Mouse (Mus musculus) heart, embryonic 12.5 days (tissue): Measurements from ENCODE around the gene Aspscr1. TPM values are rescaled to one million over a fixed set of nuclear protein-coding genes. Genes with fewer than 3 reads are reported as not detected.

Experiments used
- ATAC-seq: fragments of 200-750 bp; cut with Nextera tagmentation; 2 replicates; pipeline ENCODE4 v1.8.0; 2017; ENCODE audit warnings: moderate TSS enrichment, moderate library complexity; ENCODE audit not compliant: insufficient number of reproducible peaks, low FRiP score
- H3K27ac ChIP-seq: fragments of 300-500 bp; sonication (generic); 2 replicates; pipeline ENCODE4 v1.5.1; 2016; ENCODE audit warnings: mild to moderate bottlenecking, moderate library complexity; ENCODE audit not compliant: poor library complexity, severe bottlenecking
- H3K27me3 ChIP-seq: fragments of 300-500 bp; sonication (generic); replicated peaks from 2 replicates; pipeline ENCODE4 v1.6.1; 2016; ENCODE audit warnings: mild to moderate bottlenecking, moderate library complexity
- H3K36me3 ChIP-seq: fragments of 300-500 bp; sonication (generic); 2 replicates; pipeline ENCODE4 v1.6.1; 2016; ENCODE audit warnings: mild to moderate bottlenecking, moderate library complexity
- H3K4me1 ChIP-seq: fragments of 300-500 bp; sonication (generic); replicated peaks from 2 replicates; pipeline ENCODE4 v1.6.1; 2016; ENCODE audit warnings: mild to moderate bottlenecking
- H3K4me2 ChIP-seq: fragments of 300-500 bp; sonication (generic); 2 replicates; pipeline ENCODE4 v1.6.1; 2016; ENCODE audit warnings: mild to moderate bottlenecking, moderate library complexity
- H3K4me3 ChIP-seq: fragments of 300-500 bp; sonication (generic); 2 replicates; pipeline ENCODE4 v1.5.1; 2016; ENCODE audit warnings: mild to moderate bottlenecking
- H3K9ac ChIP-seq: fragments of 300-500 bp; sonication (generic); 2 replicates; pipeline ENCODE4 v1.6.1; 2016; ENCODE audit warnings: mild to moderate bottlenecking, moderate library complexity
- H3K9me3 ChIP-seq: fragments of 300-500 bp; sonication (generic); replicated peaks from 2 replicates; pipeline ENCODE4 v1.6.1; 2016; ENCODE audit warnings: mild to moderate bottlenecking, moderate library complexity
- WGBS: fragments of 180-500 bp; shearing (Covaris S2); methylation state at CpG from one replicate; pipeline ENCODE4 v1.1.7; 2016; 5-methylcytosine and 5-hydroxymethylcytosine counted together
- polyA plus RNA-seq: library from polyadenylated mRNA; unstranded; fragments of >200 nt; fragmentation: Nextera tagmentation; extraction: Ambion mirVana; gene quantifications from 2 replicates; pipeline ENCODE4 v1.2.1, GENCODE M21; 2016

Aspscr1 gene
- polyA plus RNA-seq, result 103 and 114 TPM in 2 replicates

DNA sequence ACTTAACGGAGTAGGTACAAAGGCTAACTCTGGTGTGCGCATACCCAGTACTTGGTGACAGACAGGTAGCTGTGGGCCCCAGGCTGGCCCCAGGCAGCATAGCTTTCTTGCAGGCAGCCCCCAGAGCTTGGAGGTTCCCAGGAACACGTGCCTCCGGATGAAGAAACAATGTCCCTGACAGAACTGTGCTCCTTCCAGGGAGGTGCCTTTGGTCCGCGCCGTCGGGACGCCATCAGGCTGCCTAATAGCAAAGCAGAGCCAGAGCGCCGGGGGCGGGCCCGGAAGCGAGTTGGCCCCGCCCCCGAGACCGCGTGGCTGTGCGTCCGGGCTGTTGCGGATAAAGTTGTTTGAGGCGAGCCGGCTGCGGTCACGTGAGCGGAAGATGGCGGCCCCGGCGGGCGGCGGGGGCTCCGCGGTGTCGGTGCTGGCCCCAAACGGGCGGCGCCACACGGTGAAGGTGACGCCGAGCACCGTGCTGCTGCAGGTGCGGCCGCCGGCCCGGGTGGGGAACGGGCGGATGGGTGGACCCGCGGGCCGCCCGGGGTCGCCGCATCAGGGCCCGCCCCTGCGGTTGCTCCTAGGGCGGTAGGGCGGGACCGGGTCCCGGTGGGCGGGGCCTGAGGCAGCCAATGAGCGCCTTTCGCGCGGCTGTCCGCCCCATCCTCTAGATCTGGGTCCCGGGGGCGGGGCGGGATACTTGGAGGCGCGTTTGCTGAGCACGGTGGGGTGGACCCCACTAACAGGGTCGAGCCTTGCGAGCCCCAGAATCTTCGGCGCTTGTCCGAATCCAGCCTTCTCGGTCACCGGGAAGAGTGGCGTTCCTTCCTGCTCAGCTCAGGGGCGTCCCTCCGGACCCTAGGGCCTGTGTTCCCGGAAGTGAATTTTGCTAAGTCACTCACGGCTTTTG lies at the start of gene Aspscr1:
Gene Aspscr1 (plus strand): TSS at position 287 of the 907 bp plus-strand sequence.
- Histone ChIP-seq H3K4me2 (peak within 1 kb of the TSS; percentile 86), H3K9me3 (no peaks in the 10 kb centered on the region), H3K4me1 (peaks cover 16% of the 10 kb centered on the region), H3K27ac (peak within 1 kb of the TSS; percentile 80), H3K27me3 (no peaks in the 10 kb centered on the region), H3K4me3 (peak within 1 kb of the TSS; percentile 69), H3K36me3 (peaks cover 19% of the 10 kb centered on the region), H3K9ac (peak within 1 kb of the TSS; percentile 75)
- peak; percentile 99 for ATAC-seq
- 1% methylated on average over 82 of the region's 83 CpGs for WGBS

DNA sequence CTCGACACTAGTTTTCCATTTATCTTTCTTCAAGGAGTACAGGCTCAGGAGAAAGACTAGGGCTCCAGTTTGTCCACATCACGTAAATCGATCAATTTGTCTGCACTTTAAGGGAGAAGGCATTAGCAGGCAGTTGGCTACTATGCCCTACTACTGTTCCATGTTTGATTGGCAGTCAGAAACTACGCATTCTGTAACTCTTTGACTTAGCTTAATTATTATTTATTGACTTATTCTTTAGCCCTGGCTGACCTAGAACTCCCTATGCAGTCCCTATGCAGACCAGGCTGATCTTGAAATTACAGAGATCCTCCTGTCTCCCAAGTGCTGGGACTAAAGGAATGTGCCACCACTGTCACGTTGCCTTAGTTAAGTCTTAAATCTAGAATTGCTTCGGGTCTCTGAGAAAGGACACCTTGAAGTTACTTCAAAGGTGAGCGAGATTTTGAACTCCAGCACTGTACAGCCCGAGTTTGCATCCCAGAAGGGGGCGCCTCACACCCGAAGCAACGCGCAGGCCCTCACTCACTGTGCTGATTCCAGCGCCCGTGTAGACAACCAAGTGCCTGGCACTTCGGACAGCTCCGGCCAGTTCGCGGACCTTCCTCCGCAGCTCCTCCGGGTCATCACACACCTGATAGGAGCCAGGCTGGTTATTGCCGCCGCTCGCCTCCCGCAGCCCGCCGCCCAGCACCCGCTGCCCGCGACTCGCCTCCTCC lies 48.7 kb upstream of the Aspscr1 start:
- H3K27ac ChIP-seq, result peak overlapping the region; percentile 54
- H3K27me3 ChIP-seq, result no peaks in the 10 kb centered on the region
- 12% methylated on average over 30 of the region's 30 CpGs for WGBS
- H3K9ac ChIP-seq, result peak overlapping the region; percentile 80
- peak; percentile 85 for ATAC-seq
- peak overlapping the region; percentile 93 for H3K4me3 ChIP-seq
- H3K36me3 ChIP-seq, result peaks cover 56% of the 10 kb centered on the region
- peaks cover 26% of the 10 kb centered on the region for H3K4me1 ChIP-seq
- peak overlapping the region; percentile 91 for H3K4me2 ChIP-seq
- no peaks in the 10 kb centered on the region for H3K9me3 ChIP-seq

DNA sequence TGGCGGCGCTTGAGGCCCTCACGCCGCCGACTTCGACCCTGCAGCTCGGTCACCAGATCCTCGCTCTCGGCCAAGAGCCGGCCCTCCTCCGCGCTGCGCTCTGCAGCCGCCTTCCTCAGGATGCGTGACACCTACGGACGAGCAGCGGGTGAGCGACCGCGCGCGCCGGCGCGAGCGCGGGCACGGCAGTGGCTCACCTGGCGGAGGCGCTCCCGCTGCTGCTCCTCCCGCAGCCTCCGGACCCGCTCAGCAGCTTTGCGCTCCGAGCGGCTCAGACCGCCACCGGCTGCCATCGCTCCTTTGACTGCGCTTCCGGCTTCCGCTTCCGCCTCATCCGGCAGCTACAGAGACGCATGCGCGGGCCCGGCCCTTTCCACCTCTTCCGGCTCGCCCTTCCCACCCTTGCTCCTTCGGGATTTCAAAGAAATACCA lies 48.1 kb upstream of the Aspscr1 start:
- peak overlapping the region; percentile 93 for H3K4me3 ChIP-seq
- peak; percentile 81 for ATAC-seq
- H3K4me2 ChIP-seq, result peak overlapping the region; percentile 91
- peak overlapping the region; percentile 54 for H3K27ac ChIP-seq
- peak overlapping the region; percentile 80 for H3K9ac ChIP-seq
- no peaks in the 10 kb centered on the region for H3K27me3 ChIP-seq
- WGBS, result under 1% methylated on average over 53 of the region's 53 CpGs
- H3K9me3 ChIP-seq, result no peaks in the 10 kb centered on the region
- peaks cover 31% of the 10 kb centered on the region for H3K4me1 ChIP-seq
- peaks cover 56% of the 10 kb centered on the region for H3K36me3 ChIP-seq

DNA sequence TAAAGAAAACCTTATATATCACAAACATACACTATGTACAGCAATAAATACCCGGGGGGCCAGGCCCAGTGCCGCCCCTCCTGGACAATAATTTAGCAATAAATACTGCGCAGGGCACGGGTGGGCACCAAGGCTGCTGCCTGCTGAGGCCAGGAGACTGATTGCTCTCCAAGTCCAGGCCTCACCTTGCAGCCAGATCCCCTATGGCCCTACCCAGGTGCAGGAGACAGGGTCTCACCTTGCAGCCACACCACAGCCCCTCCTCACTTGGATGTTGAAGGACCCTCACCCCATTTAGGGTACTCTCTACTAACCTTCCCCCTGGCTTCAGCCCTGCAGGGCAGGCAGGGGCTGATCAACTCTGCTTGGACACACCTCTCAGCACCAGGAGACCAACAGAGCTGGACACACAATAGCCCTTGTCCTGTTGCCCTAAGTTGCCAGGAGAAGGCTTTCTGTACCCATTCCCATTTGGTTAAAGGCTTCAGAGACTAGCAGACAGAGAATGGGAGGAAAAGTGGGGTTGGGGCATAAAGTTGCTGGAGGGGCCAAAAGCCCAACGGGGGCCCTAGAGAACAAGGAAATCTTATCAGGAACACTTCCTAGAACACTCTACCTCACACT lies 47.5 kb upstream of the Aspscr1 start, which contains the start of gene Sirt7:
Gene Sirt7 (minus strand): TSS at position 89 of the 624 bp plus-strand sequence.
- Histone ChIP-seq H3K9ac (peak within 1 kb of the TSS; percentile 80), H3K4me1 (peaks cover 37% of the 10 kb centered on the region), H3K36me3 (peaks cover 51% of the 10 kb centered on the region), H3K27ac (peak within 1 kb of the TSS; percentile 54), H3K27me3 (no peaks in the 10 kb centered on the region), H3K4me3 (peak within 1 kb of the TSS; percentile 93), H3K9me3 (no peaks in the 10 kb centered on the region), H3K4me2 (peak within 1 kb of the TSS; percentile 91)
- WGBS, result 12% methylated on average over 5 of the region's 5 CpGs
- no peak for ATAC-seq

DNA sequence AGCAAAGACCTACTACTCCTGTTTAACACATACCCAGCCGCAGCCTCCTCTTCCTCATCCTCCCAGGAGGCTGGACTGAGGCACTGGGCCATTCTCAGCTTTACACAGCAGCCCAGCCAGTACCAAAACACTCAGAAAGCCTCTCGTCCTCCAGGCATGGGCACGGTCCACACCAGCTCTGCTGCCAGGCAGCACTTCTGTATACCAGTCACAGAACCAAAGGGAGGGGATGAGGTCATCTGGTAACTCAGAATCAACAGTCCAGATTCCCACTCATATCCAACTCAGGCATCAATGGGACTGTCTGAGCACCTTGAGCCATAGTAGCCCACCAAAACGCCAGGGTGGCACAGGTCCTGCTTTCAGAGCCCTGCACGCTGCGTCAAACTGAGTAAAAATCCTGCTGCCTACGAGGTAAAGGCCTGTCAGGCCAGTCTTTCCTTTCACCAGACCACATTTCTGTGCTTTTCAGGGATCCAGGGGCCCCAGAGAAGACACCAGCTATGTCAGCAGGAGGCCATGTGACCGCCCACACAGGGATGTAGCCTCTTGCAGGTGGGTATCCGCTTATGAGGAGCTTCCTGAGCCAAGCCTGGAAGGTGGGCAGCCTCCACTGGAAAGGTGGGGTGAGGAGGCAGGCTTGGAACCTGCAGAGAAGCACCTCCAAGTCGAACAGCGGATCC lies 45.8 kb upstream of the Aspscr1 start:
- Histone ChIP-seq H3K27me3 (no peaks in the 10 kb centered on the region), H3K4me1 (peaks cover 54% of the 10 kb centered on the region), H3K9ac (no peak overlapping the region), H3K9me3 (no peaks in the 10 kb centered on the region), H3K27ac (no peak overlapping the region), H3K4me3 (no peak overlapping the region), H3K4me2 (no peak overlapping the region), H3K36me3 (peaks cover 35% of the 10 kb centered on the region)
- 88% methylated on average over 11 of the region's 11 CpGs for WGBS
- ATAC-seq, result no peak

DNA sequence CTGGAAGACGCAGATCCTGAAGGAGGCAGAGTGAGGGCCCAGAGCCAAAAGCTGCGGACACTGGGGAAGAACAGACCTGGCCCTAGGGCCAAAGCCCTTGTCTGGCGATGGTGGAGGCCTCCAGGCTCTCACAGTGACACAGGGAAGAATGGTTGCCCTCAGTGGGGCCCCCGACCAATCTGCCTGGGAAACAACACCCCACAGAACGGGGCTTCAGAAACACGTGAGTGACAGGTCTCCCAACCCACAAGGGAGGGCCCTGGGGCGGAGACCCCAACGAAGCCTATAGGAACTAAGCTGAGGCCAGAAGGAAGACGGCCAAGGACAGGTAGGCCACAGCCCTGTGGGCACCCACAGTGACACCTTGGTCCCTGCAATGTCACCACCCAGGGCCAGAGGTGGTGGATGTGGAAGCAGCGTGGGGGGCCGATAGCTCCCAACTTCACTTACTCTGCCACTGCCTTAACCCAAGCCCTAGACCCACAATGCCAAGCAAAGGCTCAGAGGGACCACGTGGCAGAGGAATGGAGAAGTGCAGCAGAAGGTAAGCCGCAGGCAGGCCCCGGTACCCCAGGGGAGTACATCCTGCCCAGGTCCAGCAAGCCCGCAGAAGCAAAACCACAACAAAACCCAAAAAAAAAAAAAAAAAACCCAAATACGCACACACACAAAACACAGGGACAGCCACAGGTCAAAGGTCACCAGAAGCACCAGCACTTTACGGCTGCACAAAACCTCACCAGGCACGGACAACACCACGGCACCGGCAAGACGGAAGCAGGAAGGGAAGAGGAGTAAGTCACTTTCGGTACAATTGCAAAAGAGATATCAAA lies 45.1 kb upstream of the Aspscr1 start:
- WGBS, result 87% methylated on average over 22 of the region's 22 CpGs
- ATAC-seq, result no peak
- Histone ChIP-seq H3K27me3 (no peaks in the 10 kb centered on the region), H3K36me3 (peaks cover 27% of the 10 kb centered on the region), H3K9ac (no peak overlapping the region; the same call in 1 of the 2 replicates), H3K4me3 (no peak overlapping the region), H3K27ac (no peak overlapping the region), H3K4me1 (peaks cover 59% of the 10 kb centered on the region), H3K9me3 (no peaks in the 10 kb centered on the region), H3K4me2 (no peak overlapping the region)

DNA sequence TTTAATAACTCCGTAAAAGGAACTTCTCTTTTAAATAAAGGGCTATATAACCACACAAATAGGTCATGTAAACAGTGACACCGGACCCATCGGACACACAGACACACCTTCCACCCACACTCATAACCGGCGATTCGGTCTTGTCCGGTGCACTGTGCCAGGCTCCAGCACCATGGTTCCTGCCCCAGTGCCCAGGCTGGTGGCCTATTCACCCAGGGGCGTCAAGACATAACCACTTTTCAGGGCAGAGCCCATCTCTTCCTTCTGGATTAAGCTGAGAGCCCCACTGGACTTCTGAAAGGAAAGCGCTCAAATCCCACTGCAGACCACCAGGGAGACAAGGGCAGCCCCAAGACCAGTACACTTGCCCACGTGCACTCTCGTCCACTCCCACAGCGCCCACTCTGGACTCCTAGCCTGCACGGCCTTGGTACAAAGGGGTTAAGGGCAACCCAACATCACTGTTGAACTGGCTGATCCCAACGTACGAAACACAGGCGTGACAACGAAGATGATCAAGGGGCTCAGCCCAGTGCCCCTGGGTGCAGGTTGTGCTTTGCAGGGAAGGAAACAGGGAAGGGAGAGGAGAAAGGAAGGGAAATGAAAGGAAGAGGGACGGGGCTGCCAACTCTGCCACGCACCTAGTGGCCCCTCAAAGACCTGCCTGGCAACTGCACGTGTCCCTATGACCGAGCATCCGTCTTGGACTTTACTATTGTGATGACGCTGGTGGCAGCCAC lies 44.0 kb upstream of the Aspscr1 start:
- H3K9me3 ChIP-seq, result no peaks in the 10 kb centered on the region
- H3K27ac ChIP-seq, result no peak overlapping the region
- no peaks in the 10 kb centered on the region for H3K27me3 ChIP-seq
- peaks cover 58% of the 10 kb centered on the region for H3K4me1 ChIP-seq
- no peak overlapping the region; the same call in 1 of the 2 replicates for H3K9ac ChIP-seq
- peak overlapping the region; percentile 86 for H3K4me2 ChIP-seq
- 94% methylated on average over 23 of the region's 23 CpGs for WGBS
- peak overlapping the region; percentile 86; the same call in 1 of the 2 replicates for H3K4me3 ChIP-seq
- peaks cover 24% of the 10 kb centered on the region for H3K36me3 ChIP-seq
- ATAC-seq, result no peak

DNA sequence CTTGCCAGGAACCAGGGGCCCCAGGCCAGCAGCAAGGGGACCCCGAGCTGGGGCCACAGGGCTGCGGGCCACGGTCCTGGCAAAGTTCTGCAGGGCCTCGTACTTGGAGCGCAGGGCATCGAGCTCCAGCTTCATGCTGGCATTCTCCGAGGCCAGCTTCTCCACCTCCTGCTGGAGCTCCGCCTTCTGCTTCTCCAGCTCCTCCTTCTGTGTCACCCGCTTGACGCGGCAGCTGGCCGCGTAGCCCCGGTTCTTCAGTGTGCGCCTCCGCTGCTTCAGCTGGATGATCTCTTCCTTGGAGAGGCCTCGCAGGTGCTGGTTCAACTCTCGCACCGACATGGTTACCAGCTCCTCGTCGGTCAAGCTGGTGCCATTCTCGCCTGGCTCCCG lies 43.4 kb upstream of the Aspscr1 start:
- WGBS, result 79% methylated on average over 23 of the region's 23 CpGs
- H3K4me2 ChIP-seq, result peak overlapping the region; percentile 86
- H3K4me3 ChIP-seq, result peak overlapping the region; percentile 86
- H3K9ac ChIP-seq, result peak overlapping the region; percentile 85; the same call in 1 of the 2 replicates
- H3K27me3 ChIP-seq, result no peaks in the 10 kb centered on the region
- H3K4me1 ChIP-seq, result peaks cover 58% of the 10 kb centered on the region
- no peaks in the 10 kb centered on the region for H3K9me3 ChIP-seq
- peaks cover 24% of the 10 kb centered on the region for H3K36me3 ChIP-seq
- no peak for ATAC-seq
- peak overlapping the region; percentile 91 for H3K27ac ChIP-seq

DNA sequence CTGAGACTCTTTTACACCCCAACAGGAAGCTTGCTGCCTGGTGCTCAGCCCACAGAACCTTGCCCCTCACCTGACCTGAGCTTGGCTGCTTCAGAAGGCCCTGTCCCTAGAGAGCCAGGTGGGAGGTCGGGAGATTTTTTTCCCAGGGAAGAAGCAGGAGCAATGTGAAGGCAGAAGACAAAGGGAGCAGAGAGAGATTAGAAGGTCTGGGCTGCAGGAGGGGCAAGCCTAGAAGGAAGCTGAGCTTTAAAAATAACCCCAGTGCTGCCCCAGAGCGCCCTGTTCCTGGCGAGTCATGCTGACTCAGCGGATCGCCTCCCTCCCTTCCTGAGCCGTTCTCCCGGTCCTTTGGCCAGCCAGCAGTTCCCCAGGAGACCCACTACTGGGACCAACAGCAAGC lies 42.9 kb upstream of the Aspscr1 start:
- Histone ChIP-seq H3K27me3 (no peaks in the 10 kb centered on the region), H3K36me3 (peaks cover 24% of the 10 kb centered on the region), H3K4me3 (peak overlapping the region; percentile 86), H3K9me3 (no peaks in the 10 kb centered on the region), H3K4me2 (peak overlapping the region; percentile 86), H3K4me1 (peaks cover 59% of the 10 kb centered on the region), H3K27ac (peak overlapping the region; percentile 91), H3K9ac (peak overlapping the region; percentile 85)
- 10% methylated on average over 7 of the region's 7 CpGs for WGBS
- peak; percentile 63 for ATAC-seq
